Comparison of ENCODE assay signal across 9 mouse cellular contexts in genomic region chr17:83525596-83525995, GRCm38 (mm10). TPM values are rescaled to one million over a fixed set of nuclear protein-coding genes. Genes with fewer than 3 reads are reported as not detected.
DNase-seq lines count a peak whose midpoint lies in the region; ATAC-seq lines count a peak whose summit lies in the region.
"Had no signal": no experiment of that assay in that cellular context is flagged by ENCODE, and none has a peak within 500 bp of the region (broad histone marks: within the 10 kb centered on the region; RNA-seq: fewer than 3 reads in every experiment).

No protein-coding gene starts in this region.

- no peak for DNase-seq in heart, adult 9 months (ENCODE audit: low spot score in 2 of 2)
- DNase-seq in thymus, postnatal 14 days, result peak; percentile 48
- DNase-seq in thymus, adult 18-20 months, result no peak
- DNase-seq in kidney, postnatal 4 days, result peak; percentile 33 to 56
- DNase-seq in yolk sac, embryonic 10.5 days (ENCODE audit: low spot score), result peak; percentile 53
- DNase-seq in spleen, adult 12 weeks (ENCODE audit: low spot score), result no peak
- no peak for DNase-seq in right cerebral cortex, postnatal 4 days
- DNase-seq: cerebellum, postnatal 14 days had no signal

- no peaks in the 10 kb centered on the region for H3K9me3 ChIP-seq in heart, embryonic 16.5 days (replicated peaks; ENCODE audit: control insufficient read depth, low read length)

- no peak overlapping the region for H3K9ac ChIP-seq in heart, embryonic 16.5 days (ENCODE audit: low read length)

- H3K4me3 ChIP-seq in heart, embryonic 16.5 days (ENCODE audit: low read length), result no peak overlapping the region

- no peak; the same call in 1 of the 2 replicates for ATAC-seq in heart, embryonic 16.5 days (replicated peaks; ENCODE audit: extremely low read depth, insufficient read depth, low FRiP score)

- H3K4me1 ChIP-seq in heart, embryonic 16.5 days (ENCODE audit: control insufficient read depth, insufficient read depth, low read length), result peaks cover 13% of the 10 kb centered on the region

- no peaks in the 10 kb centered on the region for H3K27me3 ChIP-seq in heart, embryonic 16.5 days (ENCODE audit: control insufficient read depth, insufficient read depth, low read length)

- H3K27ac ChIP-seq in heart, embryonic 16.5 days (ENCODE audit: low read length), result peak overlapping the region; percentile 9; the same call in 1 of the 2 replicates

- H3K4me2 ChIP-seq in heart, embryonic 16.5 days (ENCODE audit: low read depth, low read length), result peak overlapping the region; percentile 27; the same call in 1 of the 2 replicates

- 12% methylated on average over 8 of the region's 8 CpGs for WGBS in heart, embryonic 16.5 days

- H3K36me3 ChIP-seq in heart, embryonic 16.5 days (ENCODE audit: control insufficient read depth, insufficient read depth), result no peaks in the 10 kb centered on the region

RNA-seq across cellular contexts. Expression of gene Cox7a2l, which starts 8.5 kb away (rescaled TPM):
- 234 and 239 TPM in 2 replicates for polyA plus RNA-seq in heart, embryonic 16.5 days (2015; fragmentation: Nextera tagmentation; extraction: Ambion mirVana)

Comparison
In these comparisons a context has a peak if more than half of its experiments do, and no peak if none do; other contexts are left out.
1. DNase-seq: peak in thymus, postnatal 14 days (single experiment), kidney, postnatal 4 days (2 of 2) and yolk sac, embryonic 10.5 days (single experiment); none in heart, adult 9 months (0 of 2), thymus, adult 18-20 months (0 of 2), spleen, adult 12 weeks (single experiment) and right cerebral cortex, postnatal 4 days (single experiment).